Comparison of ENCODE assay signal across 16 mouse cellular contexts in the genomic region with DNA sequence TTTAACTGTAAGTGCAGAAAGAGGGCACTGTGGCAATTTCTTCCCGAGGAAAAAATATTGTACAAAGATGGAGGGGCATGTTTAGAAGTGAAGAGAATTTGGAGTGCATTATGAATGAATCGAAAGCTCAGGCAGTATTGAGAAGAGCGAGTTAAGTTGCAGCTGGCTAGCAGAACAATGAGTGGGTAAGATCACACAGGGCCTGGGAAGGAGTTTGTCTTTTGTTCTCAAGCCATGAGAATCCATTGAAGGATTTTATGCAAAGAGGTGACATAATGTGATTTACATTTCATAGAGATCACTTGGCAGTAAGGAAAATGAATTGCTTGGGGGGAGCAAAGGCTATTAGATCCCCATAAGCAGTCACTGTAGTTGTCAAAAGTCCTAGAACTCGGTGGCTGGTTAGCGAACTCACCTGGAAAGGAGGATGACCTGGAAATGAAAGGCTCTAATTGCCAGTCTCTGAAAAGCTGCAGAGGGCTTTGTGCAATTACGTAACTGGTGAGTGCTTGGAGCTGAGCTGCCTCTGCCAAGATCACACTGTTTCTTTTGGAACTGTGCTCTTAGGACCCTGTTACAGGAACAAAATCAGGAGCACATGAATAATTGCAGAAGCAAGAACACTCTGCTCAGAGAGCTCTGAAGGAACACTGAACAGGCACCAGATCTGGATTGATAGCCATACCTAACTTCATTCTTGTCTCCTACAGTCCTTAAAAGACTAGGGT. TPM values are rescaled to one million over a fixed set of nuclear protein-coding genes. Genes with fewer than 3 reads are reported as not detected.
DNase-seq lines count a peak whose midpoint lies in the region; ATAC-seq and TF ChIP-seq lines count a peak whose summit lies in the region.
"Had no signal": no experiment of that assay in that cellular context is flagged by ENCODE, and none has a peak within 500 bp of the region (broad histone marks: within the 10 kb centered on the region; RNA-seq: fewer than 3 reads in every experiment).

No protein-coding gene starts in this region.

- no peak for TF ChIP-seq CTCF in left cerebral cortex, adult 2 months (IDR thresholded peaks at IDR 0.05)
- TF ChIP-seq CTCF in brain, embryonic 14.5 days (IDR thresholded peaks at IDR 0.05; ENCODE audit: borderline replicate concordance, extremely low read depth, insufficient read depth, insufficient read length), result no peak
- TF ChIP-seq CTCF in hindbrain, postnatal 0 days (IDR thresholded peaks at IDR 0.05; ENCODE audit: low read depth), result no peak; the same call in 1 of the 2 replicates

- no peak overlapping the region for H3K9ac ChIP-seq in embryonic facial prominence, embryonic 12.5 days
- no peak overlapping the region for H3K9ac ChIP-seq in hindbrain, postnatal 0 days (replicated peaks; ENCODE audit: low read length)
- H3K9ac ChIP-seq: liver, embryonic 15.5 days had no signal

- no peak for DNase-seq in embryonic facial prominence, embryonic 10.5 days (ENCODE audit: low spot score)
- peak in 1 of 2 experiments; percentile 15 for DNase-seq in left cerebral cortex, adult 2 months (ENCODE audit: extremely low spot score in 1 of 2, low spot score in 2 of 2)
- no peak for DNase-seq in left cerebral cortex, adult 11 months (ENCODE audit: low spot score)
- DNase-seq in brain, embryonic 14.5 days (ENCODE audit: low read depth), result peak; percentile 82
- peak; percentile 23 for DNase-seq in hindbrain, postnatal 0 days (ENCODE audit: low spot score)
- DNase-seq in c-Kit-positive CD71-positive TER-119-positive erythroid progenitor cells, embryonic 14.5 days (ENCODE audit: low spot score), result no peak
- no peak for DNase-seq in adrenal gland, postnatal 4 days (ENCODE audit: low spot score in 2 of 2)
- DNase-seq: embryo, embryonic 11 days; gastrocnemius, postnatal 14 days; kidney, postnatal 4 days; retina, postnatal 1 day had no signal

- 85% methylated on average over 6 of the region's 6 CpGs for WGBS in embryonic facial prominence, embryonic 12.5 days
- WGBS in embryonic facial prominence, embryonic 10.5 days, result 87% methylated on average over 6 of the region's 6 CpGs
- 26% methylated on average over 6 of the region's 6 CpGs for WGBS in hindbrain, postnatal 0 days

- no peak for ATAC-seq in embryonic facial prominence, embryonic 12.5 days (ENCODE audit: insufficient number of reproducible peaks, insufficient read depth, low FRiP score, low TSS enrichment)
- 0 out of 2 replicates have a peak, but pooled peaks have one; percentile 31 for ATAC-seq in hindbrain, postnatal 0 days
- ATAC-seq: Patski had no signal

- intact Hi-C loops in left cerebral cortex, adult 2 months (cut with DNase I), result loop anchor here (5.0 kb wide), 1 partner anchor 182 kb away; no protein-coding TSS in a partner anchor

- no peaks in the 10 kb centered on the region for H3K9me3 ChIP-seq in embryonic facial prominence, embryonic 12.5 days
- H3K9me3 ChIP-seq in embryonic facial prominence, embryonic 10.5 days, result no peaks in the 10 kb centered on the region
- H3K9me3 ChIP-seq in hindbrain, postnatal 0 days (ENCODE audit: low read length), result no peaks in the 10 kb centered on the region
- H3K9me3 ChIP-seq: liver, embryonic 15.5 days had no signal

- no peak for TF ChIP-seq POLR2A in brain, embryonic 14.5 days (IDR thresholded peaks at IDR 0.05; ENCODE audit: borderline replicate concordance, extremely low read depth, insufficient read depth, insufficient read length, poor library complexity, severe bottlenecking)

- H3K4me2 ChIP-seq in embryonic facial prominence, embryonic 12.5 days (replicated peaks), result no peak overlapping the region
- no peak overlapping the region for H3K4me2 ChIP-seq in hindbrain, postnatal 0 days (ENCODE audit: low read depth, low read length)
- H3K4me2 ChIP-seq: liver, embryonic 15.5 days had no signal

- peaks cover 47% of the 10 kb centered on the region for H3K36me3 ChIP-seq in embryonic facial prominence, embryonic 12.5 days
- H3K36me3 ChIP-seq in embryonic facial prominence, embryonic 10.5 days (replicated peaks), result peaks cover 59% of the 10 kb centered on the region
- peaks cover 19% of the 10 kb centered on the region; the same call in 1 of the 2 replicates for H3K36me3 ChIP-seq in hindbrain, postnatal 0 days (ENCODE audit: insufficient read depth, low read length)

- H3K4me3 ChIP-seq in embryonic facial prominence, embryonic 12.5 days, result no peak overlapping the region
- no peak overlapping the region for H3K4me3 ChIP-seq in embryonic facial prominence, embryonic 10.5 days
- H3K4me3 ChIP-seq in left cerebral cortex, adult 2 months, result no peak overlapping the region
- no peak overlapping the region for H3K4me3 ChIP-seq in hindbrain, postnatal 0 days (ENCODE audit: low read length)
- H3K4me3 ChIP-seq: liver, embryonic 15.5 days had no signal

- 0 out of 2 replicates have a peak overlapping the region, but pooled peaks have one; percentile 6 for H3K27ac ChIP-seq in embryonic facial prominence, embryonic 12.5 days
- H3K27ac ChIP-seq in embryonic facial prominence, embryonic 10.5 days (replicated peaks), result no peak overlapping the region
- peak overlapping the region; percentile 75 for H3K27ac ChIP-seq in left cerebral cortex, adult 2 months
- H3K27ac ChIP-seq in hindbrain, postnatal 0 days, result peak overlapping the region; percentile 49; the same call in 1 of the 2 replicates
- H3K27ac ChIP-seq: liver, embryonic 15.5 days had no signal

- H3K4me1 ChIP-seq in embryonic facial prominence, embryonic 12.5 days, result no peaks in the 10 kb centered on the region
- no peaks in the 10 kb centered on the region for H3K4me1 ChIP-seq in embryonic facial prominence, embryonic 10.5 days
- H3K4me1 ChIP-seq in hindbrain, postnatal 0 days (ENCODE audit: insufficient read depth, low read length), result no peaks in the 10 kb centered on the region
- H3K4me1 ChIP-seq: liver, embryonic 15.5 days had no signal

- H3K27me3 ChIP-seq in embryonic facial prominence, embryonic 12.5 days, result no peaks in the 10 kb centered on the region
- no peaks in the 10 kb centered on the region for H3K27me3 ChIP-seq in embryonic facial prominence, embryonic 10.5 days (replicated peaks; ENCODE audit: low read depth, poor library complexity, severe bottlenecking)
- no peaks in the 10 kb centered on the region for H3K27me3 ChIP-seq in hindbrain, postnatal 0 days (ENCODE audit: insufficient read depth, low read length)
- H3K27me3 ChIP-seq: liver, embryonic 15.5 days; Patski had no signal

RNA-seq across cellular contexts. Expression of a gene that starts 7.5 kb away (rescaled TPM):
- 248 and 257 TPM in 2 replicates for polyA plus RNA-seq in embryonic facial prominence, embryonic 12.5 days (2016; fragmentation: Nextera tagmentation; extraction: Ambion mirVana)
- 214 and 219 TPM in 2 replicates for polyA plus RNA-seq in embryonic facial prominence, embryonic 10.5 days (2016; fragmentation: Nextera tagmentation; extraction: Ambion mirVana)
- total RNA-seq in left cerebral cortex, adult 2 months (2021), result 10 to 100 TPM; 67.4 to 73.5 TPM
- 175 and 199 TPM in 2 replicates for polyA plus RNA-seq in brain, embryonic 14.5 days (2012; rRNA removed)
- total RNA-seq in hindbrain, postnatal 0 days (2014; rRNA removed), result 128 and 134 TPM in 2 replicates
- 159 and 165 TPM in 2 replicates for polyA plus RNA-seq in hindbrain, postnatal 0 days (2015; fragmentation: Nextera tagmentation; extraction: Ambion mirVana)
- total RNA-seq in adrenal gland, postnatal 4 days (2021), result 100 to 1,000 TPM; 145 to 148 TPM

RNA-seq across cellular contexts. Expression of a gene that starts 8.3 kb away (rescaled TPM):
- 43.3 and 46.1 TPM in 2 replicates for polyA plus RNA-seq in embryonic facial prominence, embryonic 12.5 days (2016; fragmentation: Nextera tagmentation; extraction: Ambion mirVana)
- 45.3 and 45.4 TPM in 2 replicates for polyA plus RNA-seq in embryonic facial prominence, embryonic 10.5 days (2016; fragmentation: Nextera tagmentation; extraction: Ambion mirVana)
- total RNA-seq in left cerebral cortex, adult 2 months (2021), result 10 to 100 TPM; 12.3 to 13.5 TPM
- polyA plus RNA-seq in brain, embryonic 14.5 days (2012; rRNA removed), result 15.7 and 17.8 TPM in 2 replicates
- 14.5 TPM in 2 replicates for total RNA-seq in hindbrain, postnatal 0 days (2014; rRNA removed)
- 18.9 and 20.8 TPM in 2 replicates for polyA plus RNA-seq in hindbrain, postnatal 0 days (2015; fragmentation: Nextera tagmentation; extraction: Ambion mirVana)
- total RNA-seq in adrenal gland, postnatal 4 days (2021), result 10 to 100 TPM; 21.0 to 21.2 TPM

RNA-seq across cellular contexts. Expression of a gene that starts 15.3 kb away (rescaled TPM):
- 175 TPM in 2 replicates for polyA plus RNA-seq in embryonic facial prominence, embryonic 12.5 days (2016; fragmentation: Nextera tagmentation; extraction: Ambion mirVana)
- 154 and 163 TPM in 2 replicates for polyA plus RNA-seq in embryonic facial prominence, embryonic 10.5 days (2016; fragmentation: Nextera tagmentation; extraction: Ambion mirVana)
- total RNA-seq in left cerebral cortex, adult 2 months (2021), result 100 to 1,000 TPM; 110 to 111 TPM
- polyA plus RNA-seq in brain, embryonic 14.5 days (2012; rRNA removed), result 204 and 302 TPM in 2 replicates
- 83.8 and 111 TPM in 2 replicates for total RNA-seq in hindbrain, postnatal 0 days (2014; rRNA removed)
- 120 and 124 TPM in 2 replicates for polyA plus RNA-seq in hindbrain, postnatal 0 days (2015; fragmentation: Nextera tagmentation; extraction: Ambion mirVana)
- total RNA-seq in adrenal gland, postnatal 4 days (2021), result 100 to 1,000 TPM; 161 to 175 TPM

RNA-seq across cellular contexts. Expression of a gene that starts 23.2 kb away (rescaled TPM):
- 41.9 and 43.3 TPM in 2 replicates for polyA plus RNA-seq in embryonic facial prominence, embryonic 12.5 days (2016; fragmentation: Nextera tagmentation; extraction: Ambion mirVana)
- 45.0 and 49.2 TPM in 2 replicates for polyA plus RNA-seq in embryonic facial prominence, embryonic 10.5 days (2016; fragmentation: Nextera tagmentation; extraction: Ambion mirVana)
- total RNA-seq in left cerebral cortex, adult 2 months (2021), result 10 to 100 TPM; 68.2 to 68.4 TPM
- 42.8 and 48.1 TPM in 2 replicates for polyA plus RNA-seq in brain, embryonic 14.5 days (2012; rRNA removed)
- 64.6 and 74.7 TPM in 2 replicates for total RNA-seq in hindbrain, postnatal 0 days (2014; rRNA removed)
- 47.1 and 53.7 TPM in 2 replicates for polyA plus RNA-seq in hindbrain, postnatal 0 days (2015; fragmentation: Nextera tagmentation; extraction: Ambion mirVana)
- total RNA-seq in adrenal gland, postnatal 4 days (2021), result 10 to 100 TPM; 85.0 to 95.7 TPM

RNA-seq across cellular contexts. Expression of a gene that starts 58.6 kb away (rescaled TPM):
- polyA plus RNA-seq in embryonic facial prominence, embryonic 12.5 days (2016; fragmentation: Nextera tagmentation; extraction: Ambion mirVana), result 27.3 and 28.5 TPM in 2 replicates
- 13.7 and 14.8 TPM in 2 replicates for polyA plus RNA-seq in embryonic facial prominence, embryonic 10.5 days (2016; fragmentation: Nextera tagmentation; extraction: Ambion mirVana)
- 10 to 100 TPM; 10.1 to 10.9 TPM for total RNA-seq in left cerebral cortex, adult 2 months (2021)
- 68.6 and 87.4 TPM in 2 replicates for polyA plus RNA-seq in brain, embryonic 14.5 days (2012; rRNA removed)
- 96.9 and 109 TPM in 2 replicates for total RNA-seq in hindbrain, postnatal 0 days (2014; rRNA removed)
- 6.0 and 6.6 TPM in 2 replicates for polyA plus RNA-seq in hindbrain, postnatal 0 days (2015; fragmentation: Nextera tagmentation; extraction: Ambion mirVana)
- 10 to 100 TPM; 23.7 to 29.4 TPM for total RNA-seq in adrenal gland, postnatal 4 days (2021)
- total RNA-seq: hematopoietic stem cell, adult 5-6 weeks; monocyte, adult 5-6 weeks had no signal
- polyA plus RNA-seq: Patski had no signal

Comparison
In these comparisons a context has a peak if more than half of its experiments do, and no peak if none do; other contexts are left out.
1. DNase-seq: peak in brain, embryonic 14.5 days (single experiment) and hindbrain, postnatal 0 days (single experiment); none in embryonic facial prominence, embryonic 10.5 days (single experiment), left cerebral cortex, adult 11 months (single experiment), c-Kit-positive CD71-positive TER-119-positive erythroid progenitor cells, embryonic 14.5 days (single experiment) and adrenal gland, postnatal 4 days (0 of 2).